Comparison of ENCODE assay signal across 11 mouse cellular contexts in the genomic region with DNA sequence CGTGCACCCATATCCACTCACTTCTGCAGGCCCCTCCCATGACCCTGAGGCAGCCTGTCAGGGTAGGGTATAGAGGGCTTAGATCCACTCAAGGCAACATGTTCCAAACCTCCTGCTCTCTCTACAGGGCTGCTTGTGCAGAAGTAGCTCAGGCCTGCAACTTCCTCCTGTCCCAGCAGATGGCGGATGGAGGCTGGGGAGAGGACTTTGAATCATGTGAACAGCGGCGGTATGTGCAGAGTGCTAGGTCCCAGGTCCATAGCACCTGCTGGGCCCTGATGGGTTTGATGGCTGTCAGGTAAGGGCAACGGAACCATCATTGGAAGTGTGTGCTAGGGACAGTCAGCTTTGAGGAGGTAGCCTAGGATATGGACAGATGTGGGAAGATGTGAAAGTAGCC. TPM values are rescaled to one million over a fixed set of nuclear protein-coding genes. Genes with fewer than 3 reads are reported as not detected.
DNase-seq lines count a peak whose midpoint lies in the region; ATAC-seq and TF ChIP-seq lines count a peak whose summit lies in the region.
"Had no signal": no experiment of that assay in that cellular context is flagged by ENCODE, and none has a peak within 500 bp of the region (broad histone marks: within the 10 kb centered on the region; RNA-seq: fewer than 3 reads in every experiment).

No protein-coding gene starts in this region.

- no peak overlapping the region for H3K27ac ChIP-seq in kidney, embryonic 16.5 days (ENCODE audit: low read length)
- no peak overlapping the region for H3K27ac ChIP-seq in lung, postnatal 0 days (ENCODE audit: low read length)
- no peak overlapping the region for H3K27ac ChIP-seq in embryonic fibroblast, embryonic 13.5 days (ENCODE audit: insufficient read depth, low read length)
- H3K27ac ChIP-seq: hindbrain, embryonic 13.5 days; midbrain, embryonic 10.5 days had no signal

- peaks cover 52% of the 10 kb centered on the region for H3K36me3 ChIP-seq in kidney, embryonic 16.5 days (ENCODE audit: insufficient read depth, low read length)
- peaks cover 29% of the 10 kb centered on the region for H3K36me3 ChIP-seq in lung, postnatal 0 days (ENCODE audit: insufficient read depth, low read length)

- no peaks in the 10 kb centered on the region for H3K9me3 ChIP-seq in kidney, embryonic 16.5 days (ENCODE audit: low read length)
- no peaks in the 10 kb centered on the region for H3K9me3 ChIP-seq in lung, postnatal 0 days (ENCODE audit: low read length)
- H3K9me3 ChIP-seq: hindbrain, embryonic 13.5 days; midbrain, embryonic 10.5 days had no signal

- no peak for TF ChIP-seq POLR2A in embryonic fibroblast, embryonic 13.5 days (IDR thresholded peaks at IDR 0.05; ENCODE audit: low read depth, low read length)

- H3K4me2 ChIP-seq in kidney, embryonic 16.5 days (replicated peaks; ENCODE audit: low read depth, low read length), result no peak overlapping the region
- no peak overlapping the region for H3K4me2 ChIP-seq in lung, postnatal 0 days (replicated peaks; ENCODE audit: low read depth, low read length)
- H3K4me2 ChIP-seq: hindbrain, embryonic 13.5 days had no signal

- ATAC-seq in kidney, embryonic 16.5 days (ENCODE audit: low FRiP score, low TSS enrichment), result no peak
- no peak for ATAC-seq in lung, postnatal 0 days

- 0 out of 2 replicates have a peak, but pooled peaks cover 3% of the 10 kb centered on the region for H3K4me1 ChIP-seq in kidney, embryonic 16.5 days (ENCODE audit: insufficient read depth, low read length)
- H3K4me1 ChIP-seq in lung, postnatal 0 days (ENCODE audit: insufficient read depth, low read depth, low read length), result no peaks in the 10 kb centered on the region
- H3K4me1 ChIP-seq in embryonic fibroblast, embryonic 13.5 days (ENCODE audit: control insufficient read depth, insufficient read depth, low read length), result no peaks in the 10 kb centered on the region
- H3K4me1 ChIP-seq: hindbrain, embryonic 13.5 days; midbrain, embryonic 10.5 days had no signal

- 93% methylated on average over 5 of the region's 5 CpGs for WGBS in kidney, embryonic 16.5 days
- 87% methylated on average over 5 of the region's 5 CpGs for WGBS in lung, postnatal 0 days

- DNase-seq in kidney, adult 18-20 months, result peak; percentile 16
- DNase-seq in lung, postnatal 0 days (ENCODE audit: low spot score), result no peak
- DNase-seq in lung, postnatal 36 days, result no peak
- peak; percentile 41 for DNase-seq in NIH3T3 (ENCODE audit: low read depth)
- no peak for DNase-seq in spleen, postnatal 14 days (ENCODE audit: low spot score in 2 of 2)
- no peak for DNase-seq in neural tube, embryonic 10.5 days (ENCODE audit: extremely low spot score, low spot score)

- TF ChIP-seq EP300 in lung, postnatal 0 days (IDR thresholded peaks at IDR 0.05), result no peak

- H3K27me3 ChIP-seq in kidney, embryonic 16.5 days (ENCODE audit: insufficient read depth, low read length), result no peaks in the 10 kb centered on the region
- no peaks in the 10 kb centered on the region for H3K27me3 ChIP-seq in lung, postnatal 0 days (replicated peaks; ENCODE audit: insufficient read depth, low read length)
- H3K27me3 ChIP-seq: hindbrain, embryonic 13.5 days had no signal

- H3K9ac ChIP-seq in kidney, embryonic 16.5 days (replicated peaks; ENCODE audit: low read length), result no peak overlapping the region
- no peak overlapping the region for H3K9ac ChIP-seq in lung, postnatal 0 days (replicated peaks; ENCODE audit: low read depth)
- H3K9ac ChIP-seq: hindbrain, embryonic 13.5 days had no signal

- peak; percentile 58 for TF ChIP-seq CTCF in lung, postnatal 0 days (IDR thresholded peaks at IDR 0.05)
- TF ChIP-seq CTCF in embryonic fibroblast, embryonic 13.5 days (IDR thresholded peaks at IDR 0.05; ENCODE audit: borderline replicate concordance, insufficient read depth, low read length), result peak; percentile 35; the same call in 1 of the 2 replicates

- no peak overlapping the region for H3K4me3 ChIP-seq in kidney, embryonic 16.5 days (ENCODE audit: low read length)
- H3K4me3 ChIP-seq in lung, postnatal 0 days (ENCODE audit: low read depth, low read length), result no peak overlapping the region
- H3K4me3 ChIP-seq in embryonic fibroblast, embryonic 13.5 days (ENCODE audit: insufficient read depth, low read length), result no peak overlapping the region
- H3K4me3 ChIP-seq: hindbrain, embryonic 13.5 days; midbrain, embryonic 10.5 days had no signal

RNA-seq across cellular contexts. Expression of a gene that starts 11.6 kb away (rescaled TPM):
- polyA plus RNA-seq in kidney, embryonic 16.5 days (2015; fragmentation: Nextera tagmentation; extraction: Ambion mirVana), result not detected in 2 replicates
- polyA plus RNA-seq in lung, postnatal 0 days (2015; fragmentation: Nextera tagmentation; extraction: Ambion mirVana), result not detected in 2 replicates
- polyA plus RNA-seq in embryonic fibroblast, embryonic 13.5 days (2011; ENCODE audit: insufficient read length, low read depth, missing spikeins), result not detected in 2 replicates
- polyA plus RNA-seq: embryonic facial prominence, embryonic 14.5 days; hindbrain, embryonic 13.5 days; midbrain, embryonic 10.5 days had no signal

RNA-seq across cellular contexts. Expression of a gene that starts 19.1 kb away (rescaled TPM):
- 23.4 and 26.0 TPM in 2 replicates for polyA plus RNA-seq in kidney, embryonic 16.5 days (2015; fragmentation: Nextera tagmentation; extraction: Ambion mirVana)
- polyA plus RNA-seq in lung, postnatal 0 days (2015; fragmentation: Nextera tagmentation; extraction: Ambion mirVana), result 19.4 and 22.3 TPM in 2 replicates
- 32.8 and 34.0 TPM in 2 replicates for polyA plus RNA-seq in embryonic fibroblast, embryonic 13.5 days (2011; ENCODE audit: insufficient read length, low read depth, missing spikeins)

RNA-seq across cellular contexts. Expression of a gene that starts 25.0 kb away (rescaled TPM):
- 0.41 and 0.46 TPM in 2 replicates for polyA plus RNA-seq in kidney, embryonic 16.5 days (2015; fragmentation: Nextera tagmentation; extraction: Ambion mirVana)
- polyA plus RNA-seq in lung, postnatal 0 days (2015; fragmentation: Nextera tagmentation; extraction: Ambion mirVana), result 0.07 and 0.14 TPM in 2 replicates
- polyA plus RNA-seq in embryonic fibroblast, embryonic 13.5 days (2011; ENCODE audit: insufficient read length, low read depth, missing spikeins), result not detected in 2 replicates
- polyA plus RNA-seq: hindbrain, embryonic 13.5 days; midbrain, embryonic 10.5 days had no signal

Comparison
In these comparisons a context has a peak if more than half of its experiments do, and no peak if none do; other contexts are left out.
1. DNase-seq: peak in kidney, adult 18-20 months (single experiment) and NIH3T3 (single experiment); none in lung, postnatal 0 days (single experiment), lung, postnatal 36 days (single experiment), spleen, postnatal 14 days (0 of 2) and neural tube, embryonic 10.5 days (single experiment).